Mouse (Mus musculus) kidney, adult 2 months (tissue): Measurements from ENCODE around the gene Mroh8.

Source experiments
- CTCF ChIP-seq: fragments of 200-500 bp; conservative IDR thresholded peaks from 2 replicates; pipeline ENCODE4 v1.5.1; 2011; ENCODE audit warnings: low read depth, mild to moderate bottlenecking, control low read depth, low read length, moderate library complexity, mixed read lengths; ENCODE audit not compliant: insufficient read depth, insufficient read length
- POLR2A ChIP-seq: fragments of 200-500 bp; IDR thresholded peaks from one replicate; pipeline ENCODE4 v1.6.1; 2011; ENCODE audit warnings: low read depth, low read length, control low read depth

- TF ChIP-seq POLR2A (no peak), CTCF (no peak)
These were observed 112.8 kb downstream of the Mroh8 start for GRCm38 (mm10) chr2:157166371-157167080.
